In the genomic region with DNA sequence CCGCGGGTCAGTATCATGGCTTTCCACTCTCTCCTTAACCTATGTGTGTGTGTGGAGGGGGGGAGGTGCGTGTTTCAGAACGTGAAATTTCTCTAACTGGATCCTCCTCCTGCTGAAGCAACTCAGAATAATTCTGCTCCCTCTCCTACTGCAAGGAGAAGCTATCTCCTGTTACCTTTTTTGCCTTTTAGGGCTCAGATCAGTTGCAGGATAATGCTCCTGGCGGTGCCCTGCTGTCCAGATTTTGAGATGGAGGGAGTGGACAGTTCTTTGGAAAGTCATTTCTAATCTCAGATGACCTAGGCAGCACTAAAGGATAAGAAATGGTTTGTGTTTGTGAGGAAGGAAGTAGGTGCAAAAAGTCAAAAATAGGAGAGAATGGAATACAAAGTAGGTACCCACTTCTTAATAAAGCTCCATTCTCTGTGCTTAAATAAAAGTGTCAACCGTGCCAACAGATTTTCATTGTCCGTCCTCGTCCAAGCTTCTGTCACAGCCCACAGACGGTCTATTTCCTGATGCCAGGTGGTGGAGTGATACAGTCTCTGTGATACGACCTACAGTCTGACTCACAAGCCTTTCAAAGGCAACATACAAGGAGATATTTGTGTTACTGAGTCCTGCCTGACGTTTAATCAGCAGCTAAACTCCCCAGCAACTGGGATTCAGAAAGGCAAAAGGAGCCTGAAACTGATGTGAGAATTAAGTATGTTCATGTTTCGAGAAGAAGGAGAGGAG, we compare ENCODE assay signal across 9 mouse cellular contexts. TPM values are rescaled to one million over a fixed set of nuclear protein-coding genes. Genes with fewer than 3 reads are reported as not detected.
A peak's percentile ranks its signal among the peaks of the same experiment; 100 is the strongest.
DNase-seq lines count a peak whose midpoint lies in the region; ATAC-seq and TF ChIP-seq lines count a peak whose summit lies in the region.
"Had no signal": no experiment of that assay in that cellular context is flagged by ENCODE, and none has a peak within 500 bp of the region (broad histone marks: within the 10 kb centered on the region; RNA-seq: fewer than 3 reads in every experiment).

No protein-coding gene starts in this region.

- no peak for DNase-seq in heart, adult 8-10 months (ENCODE audit: low spot score)
- DNase-seq in layer of hippocampus, adult 9-10 months (ENCODE audit: low spot score), result peak; percentile 49
- DNase-seq in naive thymus-derived CD4-positive, alpha-beta T cell, adult 2 months (ENCODE audit: low read depth), result peak; percentile 35
- no peak for DNase-seq in gastrocnemius, adult 18-20 months (ENCODE audit: low spot score)
- no peak for DNase-seq in spleen, adult 18-20 months

- TF ChIP-seq CTCF in ES-Bruce4 (IDR thresholded peaks at IDR 0.05; ENCODE audit: low read depth, low read length), result no peak
- no peak for TF ChIP-seq CTCF in embryonic fibroblast, embryonic 13.5 days (IDR thresholded peaks at IDR 0.05; ENCODE audit: borderline replicate concordance, insufficient read depth, low read length)

- H3K9ac ChIP-seq in heart, embryonic 12.5 days, result peak overlapping the region; percentile 73
- H3K9ac ChIP-seq in ES-Bruce4 (ENCODE audit: low read depth, poor library complexity, severe bottlenecking), result peak overlapping the region; percentile 74

- H3K4me1 ChIP-seq in heart, embryonic 12.5 days (replicated peaks), result peaks cover 8% of the 10 kb centered on the region
- peaks cover 2% of the 10 kb centered on the region for H3K4me1 ChIP-seq in ES-Bruce4 (ENCODE audit: control insufficient read depth, insufficient read depth, low read length)
- no peaks in the 10 kb centered on the region for H3K4me1 ChIP-seq in embryonic fibroblast, embryonic 13.5 days (ENCODE audit: control insufficient read depth, insufficient read depth, low read length)

- H3K36me3 ChIP-seq in heart, embryonic 12.5 days, result no peaks in the 10 kb centered on the region
- H3K36me3 ChIP-seq in ES-Bruce4 (ENCODE audit: control insufficient read depth, insufficient read depth, low read length, poor library complexity, severe bottlenecking), result no peaks in the 10 kb centered on the region

- no peak for ATAC-seq in heart, embryonic 12.5 days (ENCODE audit: insufficient number of reproducible peaks, low FRiP score)

- no peaks in the 10 kb centered on the region for H3K9me3 ChIP-seq in heart, embryonic 12.5 days (replicated peaks)
- H3K9me3 ChIP-seq in ES-Bruce4 (replicated peaks; ENCODE audit: control insufficient read depth, insufficient read depth, low read length, poor library complexity, severe bottlenecking), result no peaks in the 10 kb centered on the region

- H3K4me3 ChIP-seq in heart, embryonic 12.5 days, result peak overlapping the region; percentile 82
- peak overlapping the region; percentile 60 for H3K4me3 ChIP-seq in ES-Bruce4 (ENCODE audit: low read depth, low read length)
- peak overlapping the region; percentile 32 for H3K4me3 ChIP-seq in embryonic fibroblast, embryonic 13.5 days (ENCODE audit: insufficient read depth, low read length)

- 25% methylated on average over 12 of the region's 12 CpGs for WGBS in heart, embryonic 12.5 days

- H3K4me2 ChIP-seq in heart, embryonic 12.5 days, result peak overlapping the region; percentile 100

- no peak for TF ChIP-seq POLR2A in ES-Bruce4 (IDR thresholded peaks at IDR 0.05; ENCODE audit: insufficient read depth, low read length)
- TF ChIP-seq POLR2A in embryonic fibroblast, embryonic 13.5 days (IDR thresholded peaks at IDR 0.05; ENCODE audit: low read depth, low read length), result no peak

- peaks cover 28% of the 10 kb centered on the region for H3K27me3 ChIP-seq in heart, embryonic 12.5 days (replicated peaks)
- H3K27me3 ChIP-seq in ES-Bruce4 (ENCODE audit: control insufficient read depth, insufficient read depth, low read length, poor library complexity, severe bottlenecking), result 0 out of 2 replicates have a peak, but pooled peaks cover 3% of the 10 kb centered on the region

- TF ChIP-seq EP300 in ES-Bruce4 (IDR thresholded peaks at IDR 0.05; ENCODE audit: insufficient read depth, low read depth, low read length), result no peak

- H3K27ac ChIP-seq in heart, embryonic 12.5 days (ENCODE audit: poor library complexity, severe bottlenecking), result no peak overlapping the region
- no peak overlapping the region for H3K27ac ChIP-seq in ES-Bruce4 (ENCODE audit: insufficient read depth, low read length)
- no peak overlapping the region for H3K27ac ChIP-seq in embryonic fibroblast, embryonic 13.5 days (ENCODE audit: insufficient read depth, low read length)

RNA-seq across cellular contexts. Expression of a gene that starts 1.6 kb away (rescaled TPM):
- 0.44 and 0.88 TPM in 2 replicates for polyA plus RNA-seq in heart, embryonic 12.5 days (2016; fragmentation: Nextera tagmentation; extraction: Ambion mirVana)
- under 1 TPM in 2 of 4 experiments, not detected in 2; 0.49 to 0.79 TPM for total RNA-seq in heart, adult 8-10 months (2022)
- 1.7 and 2.2 TPM in 2 replicates for polyA plus RNA-seq in ES-Bruce4 (2011; ENCODE audit: insufficient read depth, insufficient read length, low read depth, missing spikeins)
- polyA plus RNA-seq in embryonic fibroblast, embryonic 13.5 days (2011; ENCODE audit: insufficient read length, low read depth, missing spikeins), result not detected in 2 replicates
- total RNA-seq in gastrocnemius, adult 18-20 months (2021), result under 1 TPM; 0.24 to 0.89 TPM
- total RNA-seq: hematopoietic stem cell, adult 5-6 weeks had no signal

RNA-seq across cellular contexts. Expression of a gene that starts 27.2 kb away (rescaled TPM):
- polyA plus RNA-seq in heart, embryonic 12.5 days (2016; fragmentation: Nextera tagmentation; extraction: Ambion mirVana), result not detected in 2 replicates
- not detected for total RNA-seq in heart, adult 8-10 months (2022)
- not detected in 2 replicates for polyA plus RNA-seq in ES-Bruce4 (2011; ENCODE audit: insufficient read depth, insufficient read length, low read depth, missing spikeins)
- not detected in 2 replicates for polyA plus RNA-seq in embryonic fibroblast, embryonic 13.5 days (2011; ENCODE audit: insufficient read length, low read depth, missing spikeins)
- total RNA-seq in gastrocnemius, adult 18-20 months (2021), result not detected
- total RNA-seq: hematopoietic stem cell, adult 5-6 weeks had no signal

RNA-seq across cellular contexts. Expression of a gene that starts 33.7 kb away (rescaled TPM):
- 4.4 and 5.2 TPM in 2 replicates for polyA plus RNA-seq in heart, embryonic 12.5 days (2016; fragmentation: Nextera tagmentation; extraction: Ambion mirVana)
- total RNA-seq in heart, adult 8-10 months (2022), result 1 to 10 TPM; 4.9 to 6.3 (median 5.5) TPM
- polyA plus RNA-seq in ES-Bruce4 (2011; ENCODE audit: insufficient read depth, insufficient read length, low read depth, missing spikeins), result 14.9 and 17.2 TPM in 2 replicates
- 4.8 and 5.5 TPM in 2 replicates for polyA plus RNA-seq in embryonic fibroblast, embryonic 13.5 days (2011; ENCODE audit: insufficient read length, low read depth, missing spikeins)
- 1 to 10 TPM; 6.8 to 7.4 TPM for total RNA-seq in gastrocnemius, adult 18-20 months (2021)

Comparison
In these comparisons a context has a peak if more than half of its experiments do, and no peak if none do; other contexts are left out.
1. H3K4me3 ChIP-seq: peak in every context shown above with its lines; median percentile 82 in heart, embryonic 12.5 days; 60 in ES-Bruce4; 32 in embryonic fibroblast, embryonic 13.5 days.
2. DNase-seq: peak in layer of hippocampus, adult 9-10 months (single experiment) and naive thymus-derived CD4-positive, alpha-beta T cell, adult 2 months (single experiment); none in heart, adult 8-10 months (single experiment), gastrocnemius, adult 18-20 months (single experiment) and spleen, adult 18-20 months (0 of 2).